Mouse (Mus musculus) testis, adult 2 months (tissue): ENCODE measurements at regions not wholly inside any gene's neighbourhood (a gene's known extent, or its start where the extent isn't known, plus 50 kb on each side); places are given as distances from the start of the nearest gene placed in this dataset.

ENCODE experiments used
- H3K27ac ChIP-seq: fragments of 200-500 bp; 2 replicates; pipeline ENCODE4 v1.5.1; 2012; ENCODE audit warnings: low read depth, low read length; ENCODE audit not compliant: control insufficient read depth, insufficient read depth
- H3K27me3 ChIP-seq: fragments of 200-500 bp; 2 replicates; pipeline ENCODE4 v1.6.1; 2012; ENCODE audit warnings: mild to moderate bottlenecking, low read length, moderate library complexity; ENCODE audit not compliant: control insufficient read depth, insufficient read depth
- H3K36me3 ChIP-seq: fragments of 200-500 bp; 2 replicates; pipeline ENCODE4 v1.6.1; 2012; ENCODE audit warnings: mild to moderate bottlenecking, low read length; ENCODE audit not compliant: control insufficient read depth, insufficient read depth
- H3K4me1 ChIP-seq: fragments of 200-500 bp; 2 replicates; pipeline ENCODE4 v1.6.1; 2012; ENCODE audit warnings: low read length; ENCODE audit not compliant: control insufficient read depth, insufficient read depth
- H3K4me3 ChIP-seq: fragments of 200-500 bp; 2 replicates; pipeline ENCODE4 v1.5.1; 2012; ENCODE audit warnings: low read depth, mild to moderate bottlenecking, low read length, moderate library complexity, mixed read lengths; ENCODE audit not compliant: control insufficient read depth
- CTCF ChIP-seq: fragments of 200-500 bp; IDR thresholded peaks from 2 replicates; pipeline ENCODE4 v1.5.1; 2012; ENCODE audit warnings: low read depth, mild to moderate bottlenecking, inconsistent platforms, low read length, moderate library complexity; ENCODE audit not compliant: control insufficient read depth, insufficient read depth, insufficient replicate concordance
- POLR2A ChIP-seq: fragments of 200-500 bp; IDR thresholded peaks from 2 replicates; pipeline ENCODE4 v1.6.1; 2012; ENCODE audit warnings: low read depth, mild to moderate bottlenecking, inconsistent platforms, low read length, moderate library complexity; ENCODE audit not compliant: control insufficient read depth

GRCm38 (mm10) chr2:78716157-78716798, 151.6 kb upstream of the Ube2e3 start:
- H3K4me1 ChIP-seq: no peaks in the 10 kb centered on the region
- H3K27me3 ChIP-seq: no peaks in the 10 kb centered on the region
- TF ChIP-seq POLR2A (no peak), CTCF (no peak)

GRCm38 (mm10) chr2:78694851-78695250, 173.1 kb upstream of the Ube2e3 start:
- H3K4me3 ChIP-seq: no peak overlapping the region
- H3K27ac ChIP-seq: no peak overlapping the region
- TF ChIP-seq POLR2A (no peak), CTCF (no peak)
- no peaks in the 10 kb centered on the region for H3K36me3 ChIP-seq
- H3K4me1 ChIP-seq: no peaks in the 10 kb centered on the region
- H3K27me3 ChIP-seq: no peaks in the 10 kb centered on the region

More at GRCm38 (mm10) chr2:78716157-78716798, 151.6 kb upstream of the Ube2e3 start:
- Histone ChIP-seq H3K4me3 (no peak overlapping the region), H3K36me3 (no peaks in the 10 kb centered on the region), H3K27ac (no peak overlapping the region)

- H3K36me3 ChIP-seq: no peaks in the 10 kb centered on the region
- H3K27ac ChIP-seq: no peak overlapping the region
- no peak overlapping the region for H3K4me3 ChIP-seq
- TF ChIP-seq POLR2A (no peak), CTCF (no peak)
- H3K4me1 ChIP-seq: no peaks in the 10 kb centered on the region
- no peaks in the 10 kb centered on the region for H3K27me3 ChIP-seq
These were observed 211.3 kb upstream of the Ube2e3 start for GRCm38 (mm10) chr2:78656668-78657067.

- H3K27me3 ChIP-seq: no peaks in the 10 kb centered on the region
- no peak for TF ChIP-seq POLR2A
- no peak for TF ChIP-seq CTCF
- no peak overlapping the region for H3K27ac ChIP-seq
- no peaks in the 10 kb centered on the region for H3K4me1 ChIP-seq
- no peak overlapping the region for H3K4me3 ChIP-seq
- H3K36me3 ChIP-seq: no peaks in the 10 kb centered on the region
These were observed 212.6 kb upstream of the Ube2e3 start for GRCm38 (mm10) chr2:78655156-78655855.

- TF ChIP-seq CTCF (no peak), POLR2A (no peak)
- H3K27ac ChIP-seq: no peak overlapping the region
- H3K4me1 ChIP-seq: no peaks in the 10 kb centered on the region
These were observed 216.4 kb upstream of the Ube2e3 start for GRCm38 (mm10) chr2:78651549-78651948.

GRCm38 (mm10) chr2:78640361-78640760, 227.6 kb upstream of the Ube2e3 start:
- no peak overlapping the region for H3K4me3 ChIP-seq
- H3K36me3 ChIP-seq: no peaks in the 10 kb centered on the region
- H3K27me3 ChIP-seq: no peaks in the 10 kb centered on the region
- no peak for TF ChIP-seq POLR2A
- no peak for TF ChIP-seq CTCF
- no peaks in the 10 kb centered on the region for H3K4me1 ChIP-seq
- H3K27ac ChIP-seq: no peak overlapping the region

More at GRCm38 (mm10) chr2:78651549-78651948, 216.4 kb upstream of the Ube2e3 start:
- Histone ChIP-seq H3K36me3 (no peaks in the 10 kb centered on the region), H3K4me3 (no peak overlapping the region), H3K27me3 (no peaks in the 10 kb centered on the region)

- Histone ChIP-seq H3K4me3 (no peak overlapping the region), H3K27ac (no peak overlapping the region), H3K4me1 (no peaks in the 10 kb centered on the region), H3K36me3 (no peaks in the 10 kb centered on the region), H3K27me3 (no peaks in the 10 kb centered on the region)
- TF ChIP-seq CTCF (no peak), POLR2A (no peak)
These were observed 242.7 kb upstream of the Ube2e3 start for GRCm38 (mm10) chr2:78625264-78625663.
